Mouse (Mus musculus): Measurements from ENCODE around the gene Krt79. TPM values are rescaled to one million over a fixed set of nuclear protein-coding genes. Genes with fewer than 3 reads are reported as not detected.
A peak's percentile ranks its signal among the peaks of the same experiment; 100 is the strongest.

Gene Krt79
- polyA plus RNA-seq, 1 experiment from 2014 or later: 0.29 TPM

GRCm38 (mm10) chr15:101941948-101942347 is 1.8 kb upstream of the Krt79 start:
- ATAC-seq (replicated peaks; ENCODE audit: low FRiP score, low read depth) (no peak; the same call in 1 of the 2 replicates), DNase-seq (ENCODE audit: low spot score) (peak; percentile 67)
- H3K4me2 ChIP-seq (ENCODE audit: low read length): no peak overlapping the region
- H3K4me1 ChIP-seq (replicated peaks; ENCODE audit: insufficient read depth, low read length): no peaks in the 10 kb centered on the region; the same call in 1 of the 2 replicates
- TF ChIP-seq CTCF (IDR thresholded peaks at IDR 0.05; ENCODE audit: low read depth): no peak
- 24% methylated on average over 8 of the region's 8 CpGs for WGBS
- no peaks in the 10 kb centered on the region for H3K27me3 ChIP-seq (ENCODE audit: insufficient read depth, low read length)
- H3K9me3 ChIP-seq (replicated peaks; ENCODE audit: low read length): no peaks in the 10 kb centered on the region
- H3K27ac ChIP-seq: no peak overlapping the region
- H3K36me3 ChIP-seq (ENCODE audit: insufficient read depth, low read length): no peaks in the 10 kb centered on the region
- H3K9ac ChIP-seq (ENCODE audit: low read depth, low read length): no peak overlapping the region
- H3K4me3 ChIP-seq (replicated peaks; ENCODE audit: low read depth, low read length): no peak overlapping the region

DNA sequence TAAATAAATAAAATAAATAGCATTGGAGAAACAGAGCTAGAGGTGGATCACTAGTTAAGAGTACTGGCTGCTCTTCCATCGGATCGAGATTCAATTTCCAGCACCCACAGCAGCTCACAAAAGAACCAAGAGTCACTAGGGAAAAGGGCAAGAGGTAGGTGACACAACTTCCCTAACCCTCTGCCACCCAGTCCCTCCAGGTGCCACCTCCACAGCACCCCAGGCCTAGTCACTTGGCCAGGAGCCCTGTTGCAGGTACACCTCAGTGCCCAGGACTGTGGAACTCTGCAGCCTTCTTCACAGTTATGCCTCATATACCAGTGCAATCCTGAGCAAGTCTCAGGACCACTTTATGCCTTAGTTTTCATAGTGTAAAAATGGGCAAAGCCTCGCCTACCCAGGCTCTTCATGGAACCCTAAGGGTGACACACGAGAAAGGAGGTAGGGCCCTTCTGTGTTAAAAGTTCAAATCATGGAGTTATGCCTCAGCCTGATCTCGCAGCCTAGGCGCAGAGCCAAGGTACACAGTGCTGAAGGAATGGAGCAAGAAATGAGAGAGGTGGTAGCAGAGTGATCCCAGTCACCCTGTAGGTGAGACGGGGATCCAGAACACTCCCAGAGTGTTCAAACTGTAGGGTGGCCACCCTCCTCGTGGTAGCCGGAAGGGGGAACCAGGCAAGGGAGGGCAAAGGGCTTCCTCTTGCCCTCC is 1.4 kb downstream of the Krt79 start:
- no peak for TF ChIP-seq CTCF (IDR thresholded peaks at IDR 0.05; ENCODE audit: low read depth)
- no peak overlapping the region for H3K9ac ChIP-seq (ENCODE audit: low read depth, low read length)
- WGBS: 62% methylated on average over 9 of the region's 9 CpGs

DNA sequence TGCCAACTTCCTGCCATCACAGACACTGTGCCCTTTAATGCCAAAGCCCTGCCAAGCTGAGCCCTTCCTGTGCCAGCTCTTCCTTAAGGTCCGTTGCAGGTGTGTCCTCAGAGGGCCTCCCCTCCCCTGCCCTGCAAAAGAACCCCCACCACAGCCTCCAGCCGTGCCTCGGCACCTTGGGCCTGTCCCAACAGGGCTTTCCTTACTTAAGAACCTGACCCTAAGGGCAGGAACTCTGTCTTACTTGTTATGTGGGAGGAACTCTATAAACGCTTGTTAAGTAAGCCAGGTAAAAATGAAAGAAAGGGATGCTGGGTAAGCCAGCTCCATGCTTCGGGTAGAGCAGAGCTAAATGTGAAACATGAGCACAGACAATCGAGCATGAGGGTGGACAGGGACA is 7.1 kb downstream of the Krt79 start:
- H3K27me3 ChIP-seq (ENCODE audit: insufficient read depth, low read length): no peaks in the 10 kb centered on the region
- H3K36me3 ChIP-seq (ENCODE audit: insufficient read depth, low read length): no peaks in the 10 kb centered on the region
- H3K4me2 ChIP-seq (ENCODE audit: low read length): no peak overlapping the region
- TF ChIP-seq CTCF (IDR thresholded peaks at IDR 0.05; ENCODE audit: low read depth): no peak
- H3K27ac ChIP-seq: no peak overlapping the region
- no peak for DNase-seq (ENCODE audit: low spot score)
- no peak overlapping the region for H3K9ac ChIP-seq (ENCODE audit: low read depth, low read length)
- no peaks in the 10 kb centered on the region for H3K9me3 ChIP-seq (replicated peaks; ENCODE audit: low read length)
- no peak overlapping the region for H3K4me3 ChIP-seq (replicated peaks; ENCODE audit: low read depth, low read length)
- H3K4me1 ChIP-seq (replicated peaks; ENCODE audit: insufficient read depth, low read length): 0 out of 2 replicates have a peak, but pooled peaks cover 7% of the 10 kb centered on the region
- no peak for ATAC-seq (replicated peaks; ENCODE audit: low FRiP score, low read depth)
- 31% methylated on average over 6 of the region's 6 CpGs for WGBS

More for the DNA sequence above, 1.4 kb downstream of the Krt79 start:
- H3K4me2 ChIP-seq (ENCODE audit: low read length): no peak overlapping the region
- no peaks in the 10 kb centered on the region for H3K9me3 ChIP-seq (replicated peaks; ENCODE audit: low read length)
- no peaks in the 10 kb centered on the region; the same call in 1 of the 2 replicates for H3K4me1 ChIP-seq (replicated peaks; ENCODE audit: insufficient read depth, low read length)
- no peak for ATAC-seq (replicated peaks; ENCODE audit: low FRiP score, low read depth)
- H3K27me3 ChIP-seq (ENCODE audit: insufficient read depth, low read length): no peaks in the 10 kb centered on the region
- no peak overlapping the region for H3K4me3 ChIP-seq (replicated peaks; ENCODE audit: low read depth, low read length)
- no peak overlapping the region for H3K27ac ChIP-seq
- DNase-seq (ENCODE audit: low spot score): no peak
- no peaks in the 10 kb centered on the region for H3K36me3 ChIP-seq (ENCODE audit: insufficient read depth, low read length)

GRCm38 (mm10) chr15:101929666-101930065 is 10.5 kb downstream of the Krt79 start:
- Histone ChIP-seq H3K9me3 (replicated peaks; ENCODE audit: low read length) (no peaks in the 10 kb centered on the region), H3K36me3 (ENCODE audit: insufficient read depth, low read length) (no peaks in the 10 kb centered on the region), H3K27me3 (ENCODE audit: insufficient read depth, low read length) (no peaks in the 10 kb centered on the region), H3K4me1 (replicated peaks; ENCODE audit: insufficient read depth, low read length) (0 out of 2 replicates have a peak, but pooled peaks cover 7% of the 10 kb centered on the region), H3K27ac (no peak overlapping the region), H3K9ac (ENCODE audit: low read depth, low read length) (no peak overlapping the region; the same call in 1 of the 2 replicates), H3K4me3 (replicated peaks; ENCODE audit: low read depth, low read length) (peak overlapping the region; percentile 7; the same call in 1 of the 2 replicates), H3K4me2 (ENCODE audit: low read length) (peak overlapping the region; percentile 51)
- ATAC-seq (replicated peaks; ENCODE audit: low FRiP score, low read depth) (no peak; the same call in 1 of the 2 replicates), DNase-seq (ENCODE audit: low spot score) (no peak)
- 4% methylated on average over 17 of the region's 17 CpGs for WGBS
- TF ChIP-seq CTCF (IDR thresholded peaks at IDR 0.05; ENCODE audit: low read depth): no peak

- WGBS: 13% methylated on average over 9 of the region's 9 CpGs
- Histone ChIP-seq H3K36me3 (ENCODE audit: insufficient read depth, low read length) (no peaks in the 10 kb centered on the region), H3K27ac (no peak overlapping the region), H3K4me2 (ENCODE audit: low read length) (no peak overlapping the region), H3K9me3 (replicated peaks; ENCODE audit: low read length) (no peaks in the 10 kb centered on the region), H3K4me1 (replicated peaks; ENCODE audit: insufficient read depth, low read length) (0 out of 2 replicates have a peak, but pooled peaks cover 7% of the 10 kb centered on the region), H3K9ac (ENCODE audit: low read depth, low read length) (no peak overlapping the region), H3K27me3 (ENCODE audit: insufficient read depth, low read length) (no peaks in the 10 kb centered on the region), H3K4me3 (replicated peaks; ENCODE audit: low read depth, low read length) (no peak overlapping the region)
- ATAC-seq (replicated peaks; ENCODE audit: low FRiP score, low read depth) (no peak; the same call in 1 of the 2 replicates), DNase-seq (ENCODE audit: low spot score) (no peak)
- no peak for TF ChIP-seq CTCF (IDR thresholded peaks at IDR 0.05; ENCODE audit: low read depth)
These were observed 11.0 kb downstream of the Krt79 start for GRCm38 (mm10) chr15:101929087-101929486.

DNA sequence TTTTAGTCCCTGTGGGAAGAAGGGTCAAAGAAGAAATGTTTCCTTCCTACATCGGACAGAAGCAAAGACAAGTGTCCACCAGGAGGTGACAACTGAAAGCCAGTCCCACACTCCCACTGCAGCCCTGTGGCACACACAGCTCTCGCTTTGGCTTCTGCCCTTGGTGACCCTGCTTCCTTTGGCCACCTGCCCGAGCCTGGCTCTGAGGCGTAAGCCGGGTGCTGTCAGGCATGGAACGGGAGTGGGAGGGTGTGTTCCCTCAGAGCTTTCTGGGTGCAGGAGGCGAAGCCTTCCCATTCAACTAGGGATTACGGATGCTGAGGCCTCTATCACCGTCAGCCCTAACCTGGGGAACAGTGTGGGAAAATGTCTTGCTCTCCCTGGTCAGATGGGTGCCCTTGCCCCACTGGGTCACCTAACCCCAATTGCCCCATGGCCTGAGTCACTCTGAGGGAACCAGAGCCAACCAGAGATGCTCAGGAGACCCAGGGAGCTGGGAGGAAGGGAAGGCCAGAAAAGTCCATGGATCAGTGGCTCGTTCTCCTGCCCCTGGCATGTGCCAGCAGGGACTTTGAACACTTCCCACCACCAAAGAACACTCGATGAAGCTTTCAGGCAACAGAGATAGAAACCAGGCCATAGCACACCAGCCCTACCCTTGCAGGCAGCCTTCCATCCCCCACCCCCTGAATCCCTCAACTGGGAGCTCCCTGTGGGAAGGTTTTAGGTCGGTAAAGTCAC is 12.6 kb downstream of the Krt79 start:
- 31% methylated on average over 12 of the region's 12 CpGs for WGBS
- no peak for TF ChIP-seq CTCF (IDR thresholded peaks at IDR 0.05; ENCODE audit: low read depth)
- no peaks in the 10 kb centered on the region for H3K36me3 ChIP-seq (ENCODE audit: insufficient read depth, low read length)
- H3K9ac ChIP-seq (ENCODE audit: low read depth, low read length): no peak overlapping the region
- H3K27ac ChIP-seq: no peak overlapping the region
- peak; percentile 72 for ATAC-seq (replicated peaks; ENCODE audit: low FRiP score, low read depth)
- no peak overlapping the region for H3K4me2 ChIP-seq (ENCODE audit: low read length)
- no peak overlapping the region for H3K4me3 ChIP-seq (replicated peaks; ENCODE audit: low read depth, low read length)
- H3K4me1 ChIP-seq (replicated peaks; ENCODE audit: insufficient read depth, low read length): 0 out of 2 replicates have a peak, but pooled peaks cover 7% of the 10 kb centered on the region
- DNase-seq (ENCODE audit: low spot score): peak; percentile 23
- H3K9me3 ChIP-seq (replicated peaks; ENCODE audit: low read length): no peaks in the 10 kb centered on the region
- no peaks in the 10 kb centered on the region for H3K27me3 ChIP-seq (ENCODE audit: insufficient read depth, low read length)
